Mouse (Mus musculus) liver, embryonic 11.5 days (tissue): ENCODE data around the gene Nxph1. TPM values are rescaled to one million over a fixed set of nuclear protein-coding genes. Genes with fewer than 3 reads are reported as not detected.

Experiments
- ATAC-seq: fragments of 200-750 bp; cut with Nextera tagmentation; replicated peaks from 2 replicates; pipeline ENCODE4 v1.8.0; 2017; ENCODE audit warnings: moderate number of reproducible peaks, mild to moderate bottlenecking, moderate TSS enrichment, moderate library complexity; ENCODE audit not compliant: low FRiP score
- DNase-seq: peaks from one replicate; pipeline ENCODE4 v3.0.0-alpha.2; 2017; ENCODE audit warnings: low spot score
- H3K27ac ChIP-seq: fragments of 300-500 bp; sonication (generic); 2 replicates; pipeline ENCODE4 v1.5.1; 2014; ENCODE audit warnings: mild to moderate bottlenecking, low read depth, low read length, control low read depth
- H3K27me3 ChIP-seq: fragments of 300-500 bp; sonication (generic); replicated peaks from 2 replicates; pipeline ENCODE4 v1.6.1; 2014; ENCODE audit warnings: low read length, mixed read lengths; ENCODE audit not compliant: control insufficient read depth, insufficient read depth
- H3K36me3 ChIP-seq: fragments of 300-500 bp; sonication (generic); 2 replicates; pipeline ENCODE4 v1.6.1; 2014; ENCODE audit warnings: mild to moderate bottlenecking, low read length, moderate library complexity, mixed read lengths; ENCODE audit not compliant: control insufficient read depth, insufficient read depth
- H3K4me1 ChIP-seq: fragments of 300-500 bp; sonication (generic); replicated peaks from 2 replicates; pipeline ENCODE4 v1.6.1; 2014; ENCODE audit warnings: low read length, mixed read lengths; ENCODE audit not compliant: control insufficient read depth, insufficient read depth
- H3K4me2 ChIP-seq: fragments of 300-500 bp; sonication (generic); 2 replicates; pipeline ENCODE4 v1.6.1; 2014; ENCODE audit warnings: mild to moderate bottlenecking, control low read depth, moderate library complexity
- H3K4me3 ChIP-seq: fragments of 300-500 bp; sonication (generic); 2 replicates; pipeline ENCODE4 v1.5.1; 2014; ENCODE audit warnings: low read depth, low read length, control low read depth
- H3K9ac ChIP-seq: fragments of 300-500 bp; sonication (generic); 2 replicates; pipeline ENCODE4 v1.6.1; 2014; ENCODE audit warnings: low read depth, low read length, control low read depth
- H3K9me3 ChIP-seq: fragments of 300-500 bp; sonication (generic); 2 replicates; pipeline ENCODE4 v1.6.1; 2016; ENCODE audit warnings: low read length, inconsistent platforms, mixed read lengths; ENCODE audit not compliant: control insufficient read depth
- WGBS: fragments of 180-500 bp; shearing (Covaris S2); extraction: QIAGEN DNeasy Blood & Tissue Kit; methylation state at CpG from one replicate; pipeline ENCODE4 v1.1.7; 2014; 5-methylcytosine and 5-hydroxymethylcytosine counted together
- polyA plus RNA-seq: library from polyadenylated mRNA; unstranded; fragments of >200 nt; fragmentation: Nextera tagmentation; extraction: Ambion mirVana; gene quantifications from 2 replicates; pipeline ENCODE4 v1.2.1, GENCODE M21; 2014

Nxph1 gene
- polyA plus RNA-seq, 1 experiment from 2014 or later, result not detected

DNA sequence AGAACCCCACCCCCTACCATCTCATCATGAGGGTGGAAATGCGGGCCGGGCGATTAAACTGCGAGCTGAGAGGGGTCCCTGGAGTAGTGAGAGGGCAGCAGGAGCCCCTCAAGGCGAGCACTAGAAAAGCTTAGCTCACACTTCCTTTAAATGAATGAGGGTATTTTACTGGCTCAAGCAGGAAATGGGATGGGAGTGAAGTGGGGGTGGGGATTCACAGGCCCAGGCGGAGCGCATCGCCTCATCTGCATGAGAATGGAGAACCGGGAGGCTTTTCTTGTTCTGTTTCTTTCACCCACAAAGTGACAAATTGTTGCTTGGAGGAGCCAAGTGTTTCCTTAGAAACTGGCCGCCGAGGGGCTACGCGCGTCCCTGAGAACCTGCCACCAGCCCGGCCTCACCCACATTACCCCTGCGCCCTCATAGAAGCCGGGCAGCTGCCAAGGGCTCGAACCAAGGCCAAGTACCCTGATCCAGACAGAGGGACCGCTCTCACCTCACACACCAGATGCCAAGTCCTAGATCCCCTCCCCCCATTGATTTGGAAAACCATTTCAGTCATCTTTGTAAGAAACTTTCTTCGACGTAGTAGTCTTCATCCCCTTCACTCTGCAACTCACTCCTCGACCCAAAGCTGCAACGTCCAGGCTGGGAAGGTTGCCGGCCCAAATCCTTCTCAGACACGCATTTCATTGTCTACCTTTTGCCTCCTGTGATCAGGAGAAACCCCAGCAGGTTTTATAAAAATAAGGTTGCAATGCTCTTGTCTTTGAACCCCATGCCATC lies 8.7 kb downstream of the Nxph1 start:
- Histone ChIP-seq H3K27me3 (peaks cover 67% of the 10 kb centered on the region), H3K4me1 (no peaks in the 10 kb centered on the region), H3K27ac (no peak overlapping the region), H3K9ac (no peak overlapping the region), H3K9me3 (no peaks in the 10 kb centered on the region), H3K4me3 (no peak overlapping the region), H3K36me3 (no peaks in the 10 kb centered on the region), H3K4me2 (no peak overlapping the region)
- DNase-seq (no peak), ATAC-seq (no peak)
- 5% methylated on average over 25 of the region's 25 CpGs for WGBS

DNA sequence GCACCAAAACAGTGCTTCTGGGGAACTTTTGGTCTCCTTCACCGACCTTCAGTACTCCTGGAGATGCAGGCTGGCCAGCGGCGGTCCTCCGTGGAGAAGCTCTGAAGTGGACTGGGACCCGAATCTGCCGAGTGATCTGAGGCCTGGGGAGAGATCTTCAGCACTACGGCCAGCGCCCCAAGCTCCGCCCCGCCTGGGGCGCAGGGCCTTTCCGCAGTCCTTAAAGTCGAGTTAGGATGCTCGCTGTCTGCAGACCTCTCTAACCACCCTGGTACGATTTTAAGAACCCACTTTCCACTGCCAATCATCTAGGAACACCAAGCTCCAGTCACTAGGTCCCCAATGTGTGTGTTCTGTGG lies 9.3 kb downstream of the Nxph1 start:
- Histone ChIP-seq H3K36me3 (no peaks in the 10 kb centered on the region), H3K9ac (no peak overlapping the region), H3K4me2 (no peak overlapping the region), H3K4me1 (no peaks in the 10 kb centered on the region), H3K27ac (no peak overlapping the region), H3K27me3 (peaks cover 62% of the 10 kb centered on the region), H3K4me3 (no peak overlapping the region), H3K9me3 (no peaks in the 10 kb centered on the region)
- DNase-seq (peak; percentile 52), ATAC-seq (0 out of 2 replicates have a peak, but pooled peaks have one; percentile 53)
- under 1% methylated on average over 15 of the region's 15 CpGs for WGBS

DNA sequence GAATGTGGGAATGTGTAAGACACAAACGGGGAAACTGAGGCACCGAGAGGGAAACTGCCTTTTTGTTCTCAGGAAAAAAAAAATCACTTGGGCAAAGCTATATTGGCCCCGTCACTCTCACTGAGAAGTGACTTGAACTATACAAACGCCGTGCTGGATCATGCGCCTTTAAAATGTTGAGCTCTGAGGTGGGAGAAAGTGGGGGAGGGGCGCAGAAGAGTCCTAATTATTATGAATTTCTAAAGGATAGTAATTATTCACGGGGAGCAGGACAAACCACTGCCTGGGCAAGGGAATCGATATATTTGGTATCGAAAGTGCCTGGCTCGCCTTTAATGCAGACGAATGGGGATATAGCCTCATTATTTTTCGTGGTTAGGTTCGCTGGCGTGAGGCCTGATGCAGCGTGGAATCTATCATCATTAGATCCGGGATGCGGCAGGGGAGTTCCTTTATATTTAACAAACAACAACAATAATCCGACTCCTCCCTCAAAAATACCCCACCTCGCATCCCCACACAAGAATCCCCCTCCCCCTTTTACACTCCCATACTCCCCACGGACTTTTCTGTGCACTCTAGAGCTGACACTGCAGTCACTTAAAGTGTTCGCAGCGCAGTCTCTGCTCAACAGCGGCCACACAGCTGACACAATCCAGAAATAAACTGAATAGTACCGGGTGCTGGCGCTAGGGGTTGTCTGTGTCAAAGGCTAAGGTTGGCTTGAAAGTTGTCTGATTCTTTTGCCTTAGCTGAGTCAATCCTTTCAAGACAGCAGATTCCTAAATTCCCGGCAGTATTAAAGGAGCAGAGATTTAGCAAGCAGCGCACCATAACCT lies 10.1 kb downstream of the Nxph1 start:
- Histone ChIP-seq H3K27me3 (peaks cover 54% of the 10 kb centered on the region), H3K9me3 (no peaks in the 10 kb centered on the region), H3K9ac (no peak overlapping the region), H3K4me3 (no peak overlapping the region), H3K4me2 (no peak overlapping the region), H3K27ac (no peak overlapping the region), H3K36me3 (no peaks in the 10 kb centered on the region), H3K4me1 (no peaks in the 10 kb centered on the region)
- 8% methylated on average over 28 of the region's 28 CpGs for WGBS
- ATAC-seq (no peak), DNase-seq (no peak)

- DNase-seq (no peak), ATAC-seq (no peak)
- Histone ChIP-seq H3K9ac (no peak overlapping the region), H3K27ac (no peak overlapping the region), H3K4me3 (no peak overlapping the region), H3K4me2 (no peak overlapping the region), H3K4me1 (no peaks in the 10 kb centered on the region), H3K36me3 (no peaks in the 10 kb centered on the region), H3K9me3 (no peaks in the 10 kb centered on the region), H3K27me3 (peaks cover 41% of the 10 kb centered on the region)
- 75% methylated on average over 4 of the region's 4 CpGs for WGBS
These were observed 11.6 kb downstream of the Nxph1 start for GRCm38 (mm10) chr6:8959810-8960209.

DNA sequence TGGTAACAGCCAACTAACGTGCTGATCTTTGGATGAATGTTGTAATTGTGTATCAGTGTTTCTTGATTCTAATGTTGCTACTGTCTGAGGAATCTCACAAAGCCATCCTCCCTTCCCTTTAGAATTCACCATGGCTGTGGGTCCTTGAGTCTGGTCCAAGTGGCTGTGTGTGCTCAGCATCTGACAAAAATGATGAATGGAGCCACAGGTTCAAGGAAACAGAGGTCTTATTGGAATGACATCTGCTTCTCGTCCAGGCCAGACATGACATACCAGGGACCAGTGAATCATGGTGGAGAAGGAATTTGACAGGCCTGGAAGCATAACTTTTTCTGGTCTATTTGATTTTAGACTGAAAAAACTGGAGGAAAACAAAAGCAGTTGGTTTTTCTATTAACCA lies 22.3 kb downstream of the Nxph1 start:
- Histone ChIP-seq H3K4me2 (no peak overlapping the region), H3K4me1 (no peaks in the 10 kb centered on the region), H3K4me3 (no peak overlapping the region), H3K27me3 (no peaks in the 10 kb centered on the region), H3K9ac (no peak overlapping the region), H3K36me3 (no peaks in the 10 kb centered on the region), H3K27ac (no peak overlapping the region), H3K9me3 (no peaks in the 10 kb centered on the region)
- WGBS, result 58% methylated on average over 2 of the region's 2 CpGs
- ATAC-seq (no peak), DNase-seq (no peak)

DNA sequence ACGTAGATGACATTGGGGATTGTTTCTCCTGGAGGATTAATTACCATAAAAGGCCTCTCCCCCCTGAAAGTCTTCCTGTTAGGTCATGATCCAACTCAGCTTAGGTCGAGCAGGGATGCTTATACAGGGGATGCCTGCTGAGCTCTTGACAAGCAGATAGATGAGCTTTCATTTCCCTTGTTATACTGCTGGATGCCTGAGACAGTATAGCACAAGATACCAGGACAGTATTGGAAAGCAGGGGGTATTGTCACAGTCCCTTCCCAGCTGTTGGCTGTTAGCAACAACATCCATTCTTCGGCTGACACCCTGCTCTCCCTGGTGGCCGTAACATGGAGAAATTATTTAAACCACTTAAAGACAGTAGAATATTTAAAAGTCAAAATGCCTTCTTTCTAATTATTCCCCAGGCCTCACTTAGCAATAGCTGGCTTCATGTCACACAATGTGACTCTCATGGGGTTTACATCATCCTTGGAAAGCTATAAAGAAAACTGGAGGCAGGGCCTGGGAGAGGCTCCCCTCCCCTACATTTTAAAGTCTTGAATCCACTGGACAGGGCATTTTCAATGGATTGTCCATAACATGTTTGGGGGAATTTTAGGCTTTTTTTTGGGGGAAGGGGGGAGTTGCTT lies 31.1 kb downstream of the Nxph1 start:
- 67% methylated on average over 4 of the region's 4 CpGs for WGBS
- H3K27me3 ChIP-seq, result no peaks in the 10 kb centered on the region
- H3K36me3 ChIP-seq, result no peaks in the 10 kb centered on the region
- no peaks in the 10 kb centered on the region for H3K4me1 ChIP-seq
- H3K9me3 ChIP-seq, result no peaks in the 10 kb centered on the region
- H3K4me2 ChIP-seq, result no peak overlapping the region
- no peak for DNase-seq
- H3K9ac ChIP-seq, result no peak overlapping the region
- H3K4me3 ChIP-seq, result no peak overlapping the region
- ATAC-seq, result no peak
- H3K27ac ChIP-seq, result no peak overlapping the region

DNA sequence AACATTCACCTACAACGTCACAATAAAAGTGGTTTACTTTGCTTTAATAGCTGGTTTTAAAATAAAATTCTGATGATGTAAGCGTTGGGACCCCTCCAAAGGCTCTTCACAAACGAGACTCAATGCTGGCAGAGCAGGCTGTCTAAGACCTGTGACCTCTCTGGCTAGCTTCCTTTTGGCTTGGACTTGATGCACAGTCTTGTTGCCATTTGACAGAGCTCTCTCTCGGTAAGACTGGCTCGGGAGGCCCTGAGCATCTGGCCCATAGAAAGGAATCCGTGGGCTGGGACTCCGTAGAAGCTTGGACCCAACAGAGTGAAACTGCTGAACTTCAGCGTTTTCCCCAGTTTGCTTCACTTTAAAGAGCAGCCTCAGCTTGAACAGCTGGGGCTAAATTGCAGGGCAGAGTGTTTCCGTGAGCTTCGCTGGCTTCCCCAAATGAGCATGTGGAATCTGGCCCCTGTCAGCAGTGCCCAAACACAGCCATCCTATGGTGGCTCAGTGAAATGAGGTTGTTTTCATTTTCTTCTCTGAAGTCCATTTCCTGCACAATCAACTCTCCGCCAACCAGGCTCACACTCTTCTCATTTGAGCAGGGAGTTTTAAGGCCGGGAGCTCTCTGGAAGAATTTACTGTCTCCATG lies 48.2 kb downstream of the Nxph1 start:
- Histone ChIP-seq H3K27me3 (no peaks in the 10 kb centered on the region), H3K4me1 (no peaks in the 10 kb centered on the region), H3K9ac (no peak overlapping the region), H3K4me3 (no peak overlapping the region), H3K9me3 (no peaks in the 10 kb centered on the region), H3K27ac (no peak overlapping the region), H3K36me3 (no peaks in the 10 kb centered on the region), H3K4me2 (no peak overlapping the region)
- DNase-seq (no peak), ATAC-seq (no peak)
- 72% methylated on average over 12 of the region's 12 CpGs for WGBS

DNA sequence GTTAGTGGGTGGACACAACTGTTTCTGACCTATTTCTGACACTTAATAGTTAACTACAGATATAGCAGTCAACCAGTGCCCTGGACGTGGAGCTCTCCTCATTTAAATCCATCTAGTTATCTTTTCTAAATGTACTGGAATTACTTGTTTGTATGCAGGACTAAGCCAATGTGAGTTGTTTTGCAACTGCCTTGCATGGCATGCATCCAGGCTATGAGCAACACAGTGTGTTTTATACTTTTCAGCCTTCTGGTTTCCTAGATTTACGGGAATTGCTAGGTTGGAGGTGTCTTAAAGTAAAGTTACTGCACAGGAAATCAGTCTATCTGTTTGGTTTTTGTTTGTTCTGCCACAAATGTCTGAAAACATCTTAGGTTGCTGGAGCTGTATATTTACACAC lies 49.1 kb downstream of the Nxph1 start:
- ATAC-seq (no peak), DNase-seq (no peak)
- no peaks in the 10 kb centered on the region for H3K9me3 ChIP-seq
- H3K36me3 ChIP-seq, result no peaks in the 10 kb centered on the region
- H3K9ac ChIP-seq, result no peak overlapping the region
- H3K4me3 ChIP-seq, result no peak overlapping the region
- H3K27ac ChIP-seq, result no peak overlapping the region
- no peak overlapping the region for H3K4me2 ChIP-seq
- no peaks in the 10 kb centered on the region for H3K27me3 ChIP-seq
- H3K4me1 ChIP-seq, result no peaks in the 10 kb centered on the region
- WGBS, result 73% methylated on average over 2 of the region's 2 CpGs
